Mouse (Mus musculus) CH12.LX (cell line): Measurements from ENCODE around the gene Nacc1.

Experiments
- CTCF ChIP-seq, 2 experiments: IDR thresholded peaks in 1 of 2; conservative IDR thresholded peaks in 1 of 2; 2 replicates each; pipeline ENCODE4 v1.5.1; 2011 to 2012; ENCODE audit warnings: low read depth in 2 of 2, low read length in 2 of 2, improper control_type of control experiment in 1 of 2, inconsistent platforms in 1 of 2, mild to moderate bottlenecking in 1 of 2, moderate library complexity in 1 of 2
- ELF1 ChIP-seq: IDR thresholded peaks from 2 replicates; pipeline ENCODE4 v1.6.1; 2014; ENCODE audit warnings: low read depth, mild to moderate bottlenecking, inconsistent platforms, low read length, improper control_type of control experiment
- EP300 ChIP-seq: IDR thresholded peaks from 2 replicates; pipeline ENCODE4 v1.6.1; 2011; ENCODE audit warnings: low read length, improper control_type of control experiment
- ETS1 ChIP-seq: conservative IDR thresholded peaks from 2 replicates; pipeline ENCODE4 v1.6.1; 2012; ENCODE audit warnings: low read depth, mild to moderate bottlenecking, inconsistent platforms, low read length, improper control_type of control experiment, moderate library complexity
- HCFC1 ChIP-seq: IDR thresholded peaks from 2 replicates; pipeline ENCODE4 v1.6.1; 2012; ENCODE audit warnings: low read depth, mild to moderate bottlenecking, inconsistent platforms, low read length, improper control_type of control experiment
- JUND ChIP-seq: conservative IDR thresholded peaks from 2 replicates; pipeline ENCODE4 v1.6.1; 2011; ENCODE audit warnings: low read depth, low read length, improper control_type of control experiment
- KAT2A ChIP-seq: IDR thresholded peaks from 2 replicates; pipeline ENCODE4 v1.6.1; 2012; ENCODE audit warnings: low read length, improper control_type of control experiment, inconsistent platforms; ENCODE audit not compliant: insufficient replicate concordance
- MXI1 ChIP-seq: IDR thresholded peaks from 2 replicates; pipeline ENCODE4 v1.6.1; 2011; ENCODE audit warnings: mild to moderate bottlenecking, low read depth, low read length, improper control_type of control experiment
- POLR2A ChIP-seq: IDR thresholded peaks from 2 replicates; pipeline ENCODE4 v1.6.1; 2011; ENCODE audit warnings: low read depth, mild to moderate bottlenecking, improper control_type of control experiment, low read length
- UBTF ChIP-seq: IDR thresholded peaks from 2 replicates; pipeline ENCODE4 v1.6.1; 2012; ENCODE audit warnings: low read depth, mild to moderate bottlenecking, inconsistent platforms, low read length, improper control_type of control experiment, moderate library complexity
- ZMIZ1 ChIP-seq: IDR thresholded peaks from 2 replicates; pipeline ENCODE4 v1.6.1; 2012; ENCODE audit warnings: low read depth, mild to moderate bottlenecking, inconsistent platforms, low read length, improper control_type of control experiment
- ZNF384 ChIP-seq: IDR thresholded peaks from 2 replicates; pipeline ENCODE4 v1.6.1; 2012; ENCODE audit warnings: low read depth, low read length, improper control_type of control experiment, inconsistent platforms

DNA sequence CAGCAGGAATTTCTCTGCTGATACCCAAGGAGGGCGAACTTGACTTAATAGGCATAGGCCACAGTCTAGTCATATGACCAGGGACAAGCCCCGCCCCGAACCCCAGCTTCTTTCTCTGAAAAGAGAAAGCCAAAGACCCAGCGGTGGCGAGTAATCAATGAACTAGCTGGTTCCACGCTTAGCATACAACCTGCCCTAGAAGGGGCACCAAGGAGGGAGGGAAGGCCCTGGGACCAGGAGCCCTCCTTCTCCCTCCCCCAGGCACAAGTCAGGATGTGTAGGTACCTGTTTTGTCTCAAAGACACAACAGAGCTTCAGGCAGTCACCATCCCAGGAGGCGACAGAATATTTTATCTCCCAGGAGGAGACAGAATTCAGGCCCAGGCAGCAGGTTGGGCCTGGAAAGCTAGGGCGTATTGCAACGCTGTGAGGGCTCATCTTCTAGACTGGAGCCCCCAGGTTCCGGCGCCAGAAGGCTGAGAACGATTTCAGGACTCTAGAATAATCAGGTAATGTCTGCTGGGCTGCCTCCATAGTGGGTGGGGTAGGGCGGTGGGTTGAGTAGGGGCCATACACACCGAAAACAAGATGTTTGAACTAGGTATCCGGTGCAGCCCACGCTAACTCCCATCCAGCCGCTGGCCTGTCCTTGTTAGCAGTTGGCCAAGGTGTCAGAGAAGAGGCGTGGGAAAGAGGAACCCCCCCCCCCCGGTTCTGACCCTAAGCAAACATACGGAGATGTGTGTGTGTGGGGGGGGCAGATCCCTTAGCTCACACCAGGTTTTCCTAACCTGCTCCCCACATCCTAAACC lies 1.3 kb downstream of the Nacc1 start, which contains the start of gene Trmt1:
- no peak for TF ChIP-seq CTCF (conservative IDR thresholded peaks at IDR 0.05 in 1 of 2, IDR thresholded peaks at IDR 0.05 in 1 of 2; ENCODE audit: low read depth in 2 of 2, low read length in 2 of 2)
- 0 out of 2 replicates have a peak, but pooled peaks have one; percentile 32 for TF ChIP-seq POLR2A
- TF ChIP-seq ETS1 = no peak
- TF ChIP-seq KAT2A = no peak
- TF ChIP-seq JUND = no peak
- no peak for TF ChIP-seq ZNF384
- TF ChIP-seq MXI1 = no peak; the same call in 1 of the 2 replicates
- no peak for TF ChIP-seq HCFC1
- TF ChIP-seq EP300 = no peak
- no peak for TF ChIP-seq ZMIZ1
- TF ChIP-seq UBTF = no peak
- no peak for TF ChIP-seq ELF1
